Mouse (Mus musculus): ENCODE measurements at regions not wholly inside any gene's neighbourhood (a gene's known extent, or its start where the extent isn't known, plus 50 kb on each side); places are given as distances from the start of the nearest gene placed in this dataset.

DNA sequence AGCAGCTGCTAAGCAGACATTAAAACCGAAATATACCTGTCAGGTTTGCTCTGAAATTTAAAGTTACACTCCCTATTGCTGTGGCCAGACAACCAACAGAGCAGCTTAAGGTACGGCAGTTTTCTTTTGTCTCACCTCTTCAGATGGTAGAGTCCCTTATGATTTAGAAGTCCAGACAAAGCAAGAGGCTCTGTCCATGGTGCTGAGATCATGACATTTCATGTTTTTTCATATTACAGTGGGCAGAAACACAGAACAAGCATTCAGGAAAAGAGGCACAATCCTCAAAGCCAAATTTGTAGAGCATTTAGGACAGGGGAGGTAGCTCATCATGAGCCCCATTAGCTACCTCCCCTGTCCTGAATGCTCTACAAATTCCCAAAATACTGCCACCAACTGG is 620.0 kb downstream of the Dnah5 start:
- DNase-seq: no peak

DNA sequence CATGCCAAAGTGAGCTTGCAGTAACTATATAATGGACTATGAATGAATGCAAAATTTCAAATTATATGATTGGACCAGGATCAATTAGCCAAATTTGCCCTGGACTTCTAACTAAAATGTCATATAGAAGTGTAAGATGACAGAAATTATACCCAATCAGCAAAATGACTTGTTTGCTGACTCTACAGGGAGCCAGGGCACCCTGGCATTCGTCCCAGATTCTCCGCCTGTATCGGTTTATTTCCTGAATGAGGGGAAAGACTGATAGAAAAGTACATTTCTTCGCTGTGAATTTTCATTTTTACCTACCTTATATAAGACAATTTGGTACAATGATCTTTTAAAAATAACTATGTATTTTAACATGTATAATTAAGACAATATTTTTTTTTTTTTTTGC is 631.3 kb downstream of the Dnah5 start:
- DNase-seq: peak; percentile 89 to 91

DNA sequence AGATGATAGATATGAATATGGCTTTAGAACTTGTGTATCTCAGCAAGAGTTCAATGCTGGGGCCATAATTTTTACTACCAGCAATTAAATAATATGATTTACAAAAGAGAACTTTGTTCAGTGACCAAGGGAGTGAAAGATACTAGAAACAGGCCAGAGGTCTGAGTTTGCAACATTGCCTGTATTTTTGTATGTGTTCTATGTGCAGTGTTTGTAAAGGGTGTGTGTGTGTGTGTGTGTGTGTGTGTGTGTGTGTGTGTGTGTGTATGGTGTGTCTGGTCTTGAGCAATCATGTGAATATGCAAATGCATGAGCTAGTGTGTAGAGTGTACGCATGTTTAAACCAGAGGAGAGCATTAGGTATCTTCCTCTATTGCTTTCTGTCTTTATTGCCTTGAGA is 636.8 kb downstream of the Dnah5 start:
- no peak for DNase-seq

DNA sequence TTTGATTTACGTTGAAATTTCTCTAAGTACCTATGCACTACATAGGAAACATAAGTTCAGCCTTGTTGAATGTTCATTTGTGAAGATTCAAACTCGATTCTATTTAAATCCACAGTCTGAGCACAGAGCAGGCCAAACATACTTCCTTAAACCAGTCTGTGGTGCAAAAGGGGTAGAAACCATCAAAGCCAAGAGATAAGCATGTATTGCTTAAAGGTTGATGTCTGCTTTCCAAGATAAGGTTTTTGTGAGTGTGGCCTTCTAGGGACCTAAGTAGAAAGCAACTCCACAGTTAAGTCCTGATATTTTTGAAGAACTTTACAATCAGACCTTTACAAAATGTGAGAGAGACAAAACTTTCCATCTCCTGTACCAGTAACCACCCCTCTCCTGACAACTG is 652.9 kb downstream of the Dnah5 start:
- DNase-seq: no peak

DNA sequence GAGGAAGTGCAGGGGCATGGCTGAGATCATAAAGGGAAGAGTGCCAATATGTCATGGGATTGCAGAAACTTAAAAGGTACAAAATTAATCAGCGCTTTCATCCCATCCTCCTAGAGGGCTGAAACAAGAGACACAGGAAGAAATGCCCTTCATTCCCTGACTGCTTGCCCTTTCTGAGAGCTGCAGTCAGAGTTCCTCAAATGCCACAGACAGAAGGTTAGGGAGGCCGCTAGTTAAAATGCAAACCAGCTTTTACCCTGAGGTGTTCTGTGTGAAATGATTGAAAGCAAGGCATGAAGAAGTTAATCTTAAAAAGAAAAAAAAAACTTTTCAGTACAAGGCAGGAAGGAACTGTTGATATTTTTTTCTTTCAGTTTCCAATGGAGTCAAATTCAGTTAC is 654.6 kb downstream of the Dnah5 start:
- DNase-seq: no peak

DNA sequence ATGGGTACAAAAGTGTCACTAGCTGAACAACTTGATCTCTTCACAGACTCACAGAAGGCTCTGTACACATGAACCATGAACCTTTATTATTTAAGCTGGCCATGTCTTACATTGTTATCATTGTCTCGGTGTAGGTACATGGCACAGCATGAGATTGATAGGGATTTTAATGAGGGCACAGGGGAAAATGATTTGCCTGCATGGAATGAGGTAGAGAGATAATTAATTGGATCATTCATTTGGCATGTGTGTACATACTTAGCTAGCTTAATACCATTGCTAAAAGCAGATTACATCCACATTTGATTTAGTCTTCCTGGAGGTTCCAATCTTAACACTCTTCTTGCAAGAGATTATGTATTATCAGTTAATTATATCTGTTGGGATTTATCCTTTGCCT is 660.5 kb downstream of the Dnah5 start:
- no peak for DNase-seq

DNA sequence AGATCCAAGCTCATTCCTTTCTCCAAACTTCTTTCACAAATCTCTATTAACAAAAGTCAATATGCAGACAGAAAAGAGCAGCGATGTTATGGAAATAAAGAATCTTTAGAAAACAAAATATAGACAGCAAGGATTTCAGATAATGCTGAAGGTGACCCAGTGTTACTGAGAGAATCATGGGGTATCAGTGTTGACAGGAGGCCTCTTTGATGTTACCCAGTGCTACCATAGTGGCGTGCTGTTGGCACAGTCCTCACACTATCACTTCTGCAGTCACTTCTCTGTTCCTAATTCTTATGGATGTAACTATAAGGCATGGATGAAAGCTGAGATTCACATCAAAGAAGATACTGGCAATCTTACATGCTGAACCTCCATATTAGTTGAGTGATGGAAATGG is 661.4 kb downstream of the Dnah5 start:
- no peak for DNase-seq

DNA sequence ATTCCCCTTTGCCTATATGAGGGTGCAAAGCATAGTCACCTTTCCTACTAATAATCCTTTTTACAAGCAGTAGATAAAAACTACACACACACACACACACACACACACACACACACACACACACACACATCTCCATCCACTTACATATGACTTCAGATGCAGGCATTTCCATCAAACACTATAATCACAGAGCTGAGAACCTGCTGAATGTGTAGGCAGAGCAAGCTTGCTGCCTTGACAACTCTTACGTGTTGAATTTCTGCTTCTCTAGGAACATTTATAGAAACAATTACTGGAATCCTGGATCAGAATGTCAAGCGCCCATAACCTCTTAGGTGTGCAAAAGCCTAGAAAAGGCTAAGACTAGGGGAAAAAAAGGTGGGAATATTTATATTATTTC is 669.4 kb downstream of the Dnah5 start:
- no peak for DNase-seq

DNA sequence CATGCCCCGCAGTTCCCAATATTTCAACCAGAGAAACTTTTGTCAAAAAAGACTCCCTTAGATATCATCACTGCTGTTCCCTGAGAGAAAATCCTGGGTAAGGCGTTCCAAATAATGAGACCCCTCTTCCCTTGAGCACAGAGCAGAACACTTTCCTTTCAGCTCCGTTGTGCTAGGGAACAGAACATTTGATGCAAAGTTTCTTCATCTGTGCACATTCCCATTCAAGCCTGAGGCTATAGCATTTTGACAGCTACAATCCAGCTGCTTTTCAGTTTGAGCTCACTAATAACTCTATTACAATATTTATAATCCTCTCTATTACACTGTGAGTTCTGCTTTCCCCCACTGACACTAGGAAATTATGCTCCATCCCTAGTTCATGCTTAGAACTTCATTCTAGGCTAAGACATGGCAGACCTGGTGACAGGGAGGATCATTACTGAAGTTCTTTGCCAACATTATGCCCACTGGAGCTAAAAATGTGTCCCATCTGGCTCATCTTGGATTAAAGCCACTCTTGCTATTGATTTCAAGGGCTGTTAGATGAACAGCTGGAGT is 692.8 kb downstream of the Dnah5 start:
- DNase-seq: peak; percentile 31 to 35

DNA sequence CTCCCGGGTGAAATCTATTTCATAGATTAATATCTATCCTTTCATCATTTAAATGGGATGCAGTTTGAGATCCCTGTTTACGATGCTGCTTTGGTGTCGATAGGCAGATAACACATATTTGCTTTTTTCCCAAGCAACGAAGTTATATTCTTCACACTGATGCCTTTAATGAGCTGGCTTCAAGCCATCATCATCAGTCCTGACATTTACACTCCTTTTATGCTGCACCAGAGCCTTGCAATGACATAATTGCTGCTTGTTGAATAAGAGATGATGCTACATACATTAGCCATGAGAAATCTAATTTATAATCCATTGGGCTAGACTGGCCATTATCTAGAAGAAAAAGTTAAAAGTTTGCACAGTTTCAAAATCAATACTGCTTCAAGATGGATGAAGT is 718.9 kb downstream of the Dnah5 start:
- peak in 1 of 2 experiments; percentile 9 for DNase-seq

DNA sequence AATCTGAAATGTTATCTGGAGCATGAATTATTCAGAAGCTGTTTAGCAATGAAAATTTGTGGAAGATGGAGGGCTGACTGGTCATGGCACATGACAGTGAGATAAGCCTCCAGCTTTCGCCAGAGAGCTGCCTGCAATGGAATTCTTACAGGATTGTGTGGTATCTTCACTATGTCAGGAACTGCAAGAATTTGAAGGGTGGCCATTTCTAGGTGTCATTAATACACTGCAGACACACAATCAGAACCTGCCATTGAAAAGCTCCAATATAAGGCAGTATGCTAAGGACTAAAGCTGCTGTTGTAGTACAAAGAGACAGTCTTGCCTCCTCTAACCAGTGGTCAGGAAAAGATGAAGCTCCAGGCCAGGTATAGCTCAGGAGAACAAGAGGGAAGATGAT is 744.7 kb downstream of the Dnah5 start:
- DNase-seq: no peak

Measured in cerebellum, postnatal 10 days (tissue).